Mouse (Mus musculus) Patski (cell line): ENCODE results near the gene Tmem81. TPM values are rescaled to one million over a fixed set of nuclear protein-coding genes. Genes with fewer than 3 reads are reported as not detected.
"Not testable (repeated sequence)": the region's sequence is repeated elsewhere in the genome, so short reads cannot be mapped to it uniquely, and the experiment has no call there.

Experiments used
- ATAC-seq: fragments of 100-300 bp; one replicate; pipeline ENCODE4 v1.8.0; 2021
- CTCF ChIA-PET: fragments of 350-600 bp; sonication (Branson Sonifier 250); formaldehyde crosslinking; loops from one replicate; lab custom pipeline; 2022; ENCODE audit warnings: inconsistent platforms; lab: Charles Lee
- POLR2A ChIA-PET: fragments of 350-600 bp; sonication (Branson Sonifier 250); formaldehyde crosslinking; loops from one replicate; lab custom pipeline; 2022; ENCODE audit warnings: antibody characterized with exemption, inconsistent platforms; lab: Charles Lee
- DNase-seq: peaks from one replicate; pipeline ENCODE4 v3.0.0-alpha.2; 2011; ENCODE audit warnings: low read depth, low spot score
- H3K27me3 ChIP-seq: fragments of 371-371 bp; one replicate; pipeline ENCODE4 v1.5.1; 2021
- CTCF ChIP-seq: fragments of 100-300 bp; IDR thresholded peaks from one replicate; pipeline ENCODE4 v1.5.1; 2021
- in situ Hi-C: fragments of 300-500 bp; cut with MboI; formaldehyde crosslinking; loops from 3 replicates; pipeline ENCODE4 v1.11.1; 2018; ENCODE audit warnings: low pct_unique_long_range_greater_than_20kb, mixed read lengths
- polyA plus RNA-seq: library from polyadenylated mRNA; unstranded; gene quantifications from one replicate; pipeline ENCODE4 v1.2.3, GENCODE M21; 2021

Tmem81 gene
- 7.7 TPM for polyA plus RNA-seq

DNA sequence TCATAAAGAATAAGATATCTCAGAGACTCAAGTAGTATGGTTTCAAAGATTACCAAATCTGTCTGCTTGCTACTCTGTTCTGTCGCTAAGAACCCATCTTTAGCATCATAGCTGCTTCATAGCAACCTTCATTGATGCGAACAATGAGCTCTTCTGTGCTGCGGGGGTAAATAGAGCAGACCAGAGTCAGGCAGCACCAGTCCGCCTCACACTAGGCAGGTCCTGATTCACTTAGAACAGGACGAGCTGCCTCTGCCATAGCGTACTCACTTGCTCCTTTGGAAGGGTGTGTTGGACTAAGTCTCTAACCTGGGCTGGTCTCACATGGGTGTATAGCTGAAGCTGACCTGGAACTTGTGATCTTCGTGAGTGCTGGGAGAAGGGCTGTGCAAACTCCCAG, at the start of gene Tmem81:
TSS of gene Tmem81 (plus strand) at position 173 of the 400 bp plus-strand sequence.
- ChIA-PET CTCF (interaction anchor here (1.1 to 1.4 kb wide), 2 partner anchors 20 to 25 kb away, joined by 3 read pairs; no protein-coding TSS in a partner anchor), POLR2A (interaction anchor here (1.2 kb wide), 1 partner anchor 10 kb away, joined by 3 read pairs; no protein-coding TSS in a partner anchor)
- H3K27me3 ChIP-seq, result no peaks in the 10 kb centered on the region
- ATAC-seq (no peak), DNase-seq (no peak)
- in situ Hi-C loops, result no loop called here
- no peak for TF ChIP-seq CTCF

DNA sequence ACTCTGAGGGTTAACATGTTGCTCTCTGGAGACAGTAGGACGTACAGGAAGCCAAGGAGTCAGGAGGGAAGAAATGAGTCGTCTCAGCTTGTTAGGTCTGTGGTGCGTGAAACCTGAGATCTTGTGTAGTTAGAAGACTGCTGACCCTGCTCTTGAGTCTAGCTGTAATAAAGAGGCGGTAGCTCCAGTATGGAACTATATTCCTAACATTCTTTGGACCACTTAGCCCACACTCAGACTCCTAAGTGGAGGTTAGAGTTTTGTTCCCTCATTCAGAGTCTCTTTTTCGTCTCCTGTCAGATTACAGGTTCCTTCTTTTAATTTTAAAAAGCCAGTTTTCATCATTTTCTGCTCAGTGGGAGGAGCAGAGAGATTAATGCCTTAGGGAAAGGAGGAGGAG, 41.4 kb upstream of the Tmem81 start:
- DNase-seq, result no peak
- ChIA-PET CTCF (interaction anchor here (1.1 to 1.4 kb wide), 2 partner anchors 28 to 95 kb away, joined by 3 to 4 read pairs; no protein-coding TSS in a partner anchor), POLR2A (no interaction called here)
- no peak for ATAC-seq
- H3K27me3 ChIP-seq, result no peaks in the 10 kb centered on the region
- no peak for TF ChIP-seq CTCF
- in situ Hi-C loops, result no loop called here

DNA sequence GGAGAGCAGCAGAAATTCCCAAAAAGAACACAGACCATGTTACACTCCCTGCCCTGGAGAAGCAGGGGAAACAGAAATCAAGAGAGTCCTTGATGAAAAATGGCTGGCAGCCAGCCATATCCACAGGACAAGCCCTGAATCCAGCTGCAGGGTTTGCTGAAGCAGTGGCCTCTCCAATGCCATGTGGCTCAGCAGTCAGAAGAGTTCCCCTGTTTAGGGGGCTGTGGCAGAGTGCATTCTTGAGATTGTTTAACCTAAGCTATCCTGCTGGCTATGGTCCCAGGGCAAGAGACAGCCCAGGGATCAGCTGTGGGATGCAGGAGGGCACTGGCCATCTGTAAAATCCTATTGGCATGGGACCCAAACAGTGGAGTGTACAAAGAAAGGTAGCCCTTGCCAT, 37.1 kb upstream of the Tmem81 start:
- H3K27me3 ChIP-seq, result no peaks in the 10 kb centered on the region
- ChIA-PET CTCF (interaction anchor here (1.2 kb wide), 1 partner anchor 12 kb away, joined by 4 read pairs; no protein-coding TSS in a partner anchor), POLR2A (no interaction called here)
- no peak for DNase-seq
- no peak for TF ChIP-seq CTCF
- peak; percentile 35 for ATAC-seq
- in situ Hi-C loops, result no loop called here

DNA sequence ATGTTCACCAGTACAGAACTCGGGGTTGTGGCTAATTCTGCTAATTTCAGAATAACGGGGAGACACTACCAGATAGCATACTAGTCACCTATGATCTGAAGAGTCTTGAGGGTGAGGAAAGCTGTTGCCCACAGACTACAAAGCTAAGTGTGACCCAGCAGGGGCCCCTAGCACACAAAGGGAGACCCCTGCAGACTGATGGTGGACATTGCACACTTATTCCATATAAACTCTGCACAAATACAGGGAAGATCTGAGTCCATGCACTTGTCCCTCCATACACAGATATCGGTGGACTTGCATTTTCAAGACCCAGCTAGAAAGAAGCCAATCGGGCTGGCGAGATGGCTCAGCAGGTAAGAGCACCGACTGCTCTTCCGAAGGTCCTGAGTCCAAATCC, 36.5 kb upstream of the Tmem81 start:
- ATAC-seq (no peak), DNase-seq (no peak)
- ChIA-PET CTCF (interaction anchor here (1.2 kb wide), 1 partner anchor 12 kb away, joined by 4 read pairs; no protein-coding TSS in a partner anchor), POLR2A (no interaction called here)
- in situ Hi-C loops, result no loop called here
- H3K27me3 ChIP-seq, result no peaks in the 10 kb centered on the region
- peak; percentile 41 for TF ChIP-seq CTCF

DNA sequence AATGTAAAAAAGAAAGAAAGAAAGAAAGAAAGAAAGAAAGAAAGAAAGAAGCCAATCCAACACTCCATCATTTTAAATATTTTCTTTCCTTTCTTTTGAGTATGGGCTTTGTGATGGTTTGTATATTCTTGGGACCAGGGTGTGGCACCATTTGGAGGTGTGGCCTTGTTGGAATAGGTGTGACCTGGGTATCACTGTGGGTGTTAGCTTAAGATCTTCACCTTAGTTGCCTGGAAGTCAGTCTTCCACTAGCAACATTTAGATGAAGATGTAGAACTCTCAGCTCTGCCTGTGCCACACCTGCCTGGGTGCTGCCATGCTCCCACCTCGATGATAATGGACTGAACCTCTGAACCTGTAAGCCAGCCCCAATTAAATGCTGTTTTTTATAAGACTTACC, 36.0 kb upstream of the Tmem81 start:
- ATAC-seq, POLR2A ChIA-PET, H3K27me3 ChIP-seq, DNase-seq, in situ Hi-C loops: not testable (repeated sequence)
- CTCF ChIA-PET, result interaction anchor here (1.1 kb wide), 1 partner anchor 31 kb away, joined by 3 read pairs; no protein-coding TSS in a partner anchor

DNA sequence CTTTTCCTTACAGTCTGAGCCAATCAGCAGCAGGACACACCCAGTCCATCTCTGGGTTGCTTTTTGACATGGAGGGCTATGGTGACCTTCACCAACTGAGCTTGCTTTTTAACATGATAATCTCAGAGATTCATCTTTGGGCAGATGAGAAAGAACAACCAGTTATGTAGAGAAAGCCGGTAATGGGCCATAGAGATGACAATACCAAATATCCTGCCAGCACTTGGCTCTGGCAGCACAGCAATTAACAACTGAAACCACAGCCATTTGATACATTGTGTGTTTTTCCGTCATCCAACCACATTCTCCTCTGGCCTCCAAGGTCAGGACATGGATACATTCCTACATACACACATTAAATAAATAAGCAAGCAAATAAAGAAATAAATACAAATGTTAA, 35.0 kb upstream of the Tmem81 start:
- POLR2A ChIA-PET, result no interaction called here
- TF ChIP-seq CTCF, result no peak
- ATAC-seq (no peak), DNase-seq (no peak)
- CTCF ChIA-PET, result interaction anchor here (1.1 kb wide), 1 partner anchor 30 kb away, joined by 3 read pairs; no protein-coding TSS in a partner anchor
- H3K27me3 ChIP-seq, result no peaks in the 10 kb centered on the region
- in situ Hi-C loops, result no loop called here

DNA sequence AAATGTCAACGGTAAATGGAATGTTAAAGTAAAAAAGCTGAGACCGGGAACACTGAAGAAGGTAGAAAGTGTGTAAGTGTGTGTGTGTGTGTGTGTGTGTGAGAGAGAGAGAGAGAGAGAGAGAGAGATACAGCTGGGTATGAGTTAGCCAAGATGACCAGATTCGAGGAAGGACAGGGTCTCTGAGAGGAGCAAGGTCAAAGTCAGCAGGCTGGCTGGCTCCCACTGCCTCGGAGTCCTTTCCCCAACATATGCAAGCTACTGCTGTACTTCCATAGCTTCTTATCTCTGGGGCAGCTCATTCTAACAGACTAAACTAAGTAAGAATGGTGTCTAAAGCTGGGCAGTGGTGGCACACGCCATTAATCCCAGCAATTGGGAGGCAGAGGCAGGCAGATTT, 34.5 kb upstream of the Tmem81 start:
- DNase-seq (no peak), ATAC-seq (no peak)
- H3K27me3 ChIP-seq, result no peaks in the 10 kb centered on the region
- no peak for TF ChIP-seq CTCF
- ChIA-PET CTCF (no interaction called here), POLR2A (no interaction called here)
- in situ Hi-C loops, result no loop called here

DNA sequence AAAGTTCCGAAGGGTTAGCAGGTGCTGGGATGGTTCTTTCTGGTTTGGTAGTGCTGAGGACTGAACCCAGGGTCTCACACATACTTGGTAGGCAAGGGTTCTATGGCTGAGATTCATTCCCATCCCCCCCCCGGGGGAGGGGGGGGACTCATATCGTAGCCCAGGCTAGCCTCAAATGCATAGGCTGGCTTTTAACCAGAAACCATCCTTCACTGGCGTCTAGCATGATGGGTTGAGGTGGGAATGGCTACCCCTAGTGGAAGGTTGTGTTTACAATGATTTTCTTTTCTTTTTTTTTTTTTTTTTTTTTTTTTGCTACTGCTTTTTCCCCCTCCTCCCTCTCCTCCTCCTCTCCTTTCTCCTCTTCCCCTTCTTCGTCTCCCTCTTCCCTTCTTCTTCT, 33.5 kb upstream of the Tmem81 start:
- DNase-seq (no peak), ATAC-seq (no peak)
- in situ Hi-C loops, result no loop called here
- TF ChIP-seq CTCF, result no peak
- ChIA-PET POLR2A (no interaction called here), CTCF (no interaction called here)
- H3K27me3 ChIP-seq, result no peaks in the 10 kb centered on the region

DNA sequence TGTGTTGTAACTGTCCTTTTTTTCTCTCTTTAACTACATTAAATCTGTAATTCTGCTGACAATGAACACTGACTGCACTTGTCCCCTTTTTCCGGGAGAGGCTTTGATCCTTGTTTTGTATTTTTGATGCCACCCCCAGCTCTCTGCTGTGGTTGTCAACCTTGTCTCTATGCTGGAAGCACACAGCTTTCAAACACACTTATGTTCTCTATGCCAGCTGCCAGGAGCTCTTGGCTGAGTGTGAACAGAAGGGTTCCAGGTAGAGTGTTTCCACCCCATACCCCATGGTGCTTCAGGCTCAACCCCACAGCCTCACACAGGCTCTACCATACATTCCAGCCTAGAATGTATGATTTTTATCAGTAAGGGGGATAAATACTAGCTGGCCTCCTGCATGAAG, 31.5 kb upstream of the Tmem81 start:
- no peaks in the 10 kb centered on the region for H3K27me3 ChIP-seq
- DNase-seq, result no peak
- ChIA-PET POLR2A (no interaction called here), CTCF (interaction anchor here (0.8 kb wide), 1 partner anchor 9 kb away, joined by 3 read pairs; no protein-coding TSS in a partner anchor)
- no peak for ATAC-seq
- no peak for TF ChIP-seq CTCF
- in situ Hi-C loops, result no loop called here

DNA sequence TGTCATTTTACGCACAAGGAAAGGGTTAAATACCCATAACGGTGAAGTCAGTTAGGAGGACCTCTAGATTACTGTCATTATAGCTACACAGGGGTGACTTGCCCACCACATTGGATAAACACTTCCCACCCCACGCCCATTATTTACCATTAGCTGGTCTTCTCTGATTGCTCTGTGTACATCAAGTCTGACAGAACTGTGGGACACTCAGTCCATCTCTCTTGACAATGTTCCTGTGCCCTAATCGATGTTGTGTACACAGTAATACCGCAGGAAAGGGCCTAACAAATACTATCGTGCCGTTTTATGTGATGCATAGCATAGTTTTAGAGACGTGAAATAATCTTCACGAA, 29.5 kb upstream of the Tmem81 start:
- DNase-seq (no peak), ATAC-seq (no peak)
- ChIA-PET POLR2A (interaction anchor here (0.7 to 1.1 kb wide), 2 partner anchors 11 to 84 kb away, joined by 3 read pairs; no protein-coding TSS in a partner anchor), CTCF (no interaction called here)
- in situ Hi-C loops, result no loop called here
- no peak for TF ChIP-seq CTCF
- no peaks in the 10 kb centered on the region for H3K27me3 ChIP-seq

DNA sequence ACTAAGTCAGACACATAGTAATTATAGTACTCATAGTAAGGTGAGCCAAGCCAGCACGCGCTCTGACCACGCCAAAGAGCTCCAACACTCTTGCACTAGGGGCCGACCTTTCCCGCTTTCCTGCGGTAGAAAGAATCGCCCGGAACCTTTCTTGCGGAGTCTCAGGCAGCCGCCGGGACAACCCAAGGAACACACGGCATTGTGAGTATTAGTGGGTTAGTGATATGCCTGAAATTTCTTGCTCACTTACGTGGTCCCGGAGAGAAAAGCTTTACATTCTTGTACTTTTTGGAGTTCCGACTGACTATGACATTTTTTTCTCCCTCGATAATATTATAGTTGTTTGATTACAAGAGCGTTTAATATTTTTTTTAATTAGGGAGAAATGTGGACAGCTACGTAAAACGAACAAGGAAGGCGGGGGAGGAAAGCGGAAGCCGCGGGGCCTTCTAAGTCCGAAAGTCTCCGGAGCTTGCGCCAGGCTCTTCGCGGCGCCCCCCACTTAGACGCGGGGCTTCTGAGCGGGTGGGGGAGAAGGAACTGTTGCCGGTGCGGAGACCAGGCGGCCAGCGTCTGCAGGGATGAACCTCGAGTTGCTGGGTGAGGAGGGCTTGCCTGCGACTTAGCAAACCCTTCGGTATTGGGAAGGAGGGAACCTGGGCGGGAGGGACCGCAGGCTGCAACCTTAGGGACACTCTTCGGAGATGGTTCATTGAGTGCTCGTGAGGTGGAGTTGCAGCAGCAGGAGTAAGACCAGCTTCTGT, 28.9 kb upstream of the Tmem81 start, which contains the start of gene Rbbp5:
TSS of gene Rbbp5 (plus strand) at position 438 of the 764 bp plus-strand sequence.
- TF ChIP-seq CTCF, result peak; percentile 18
- peak; percentile 79 for DNase-seq
- in situ Hi-C loops, result no loop called here
- POLR2A ChIA-PET, result interaction anchor here (0.5 to 0.7 kb wide), 2 partner anchors 84 to 97 kb away, joined by 3 read pairs; no protein-coding TSS in a partner anchor
- peak; percentile 57 for ATAC-seq
- H3K27me3 ChIP-seq, result no peaks in the 10 kb centered on the region
- CTCF ChIA-PET, result no interaction called here
